Mouse (Mus musculus) liver, embryonic 11.5 days (tissue): Measurements from ENCODE around the gene Pcnx2. TPM values are rescaled to one million over a fixed set of nuclear protein-coding genes. Genes with fewer than 3 reads are reported as not detected.

Experiments used
- ATAC-seq: fragments of 200-750 bp; cut with Nextera tagmentation; replicated peaks from 2 replicates; pipeline ENCODE4 v1.8.0; 2017; ENCODE audit warnings: moderate number of reproducible peaks, mild to moderate bottlenecking, moderate TSS enrichment, moderate library complexity; ENCODE audit not compliant: low FRiP score
- DNase-seq: peaks from one replicate; pipeline ENCODE4 v3.0.0-alpha.2; 2017; ENCODE audit warnings: low spot score
- H3K27ac ChIP-seq: fragments of 300-500 bp; sonication (generic); 2 replicates; pipeline ENCODE4 v1.5.1; 2014; ENCODE audit warnings: mild to moderate bottlenecking, low read depth, low read length, control low read depth
- H3K27me3 ChIP-seq: fragments of 300-500 bp; sonication (generic); replicated peaks from 2 replicates; pipeline ENCODE4 v1.6.1; 2014; ENCODE audit warnings: low read length, mixed read lengths; ENCODE audit not compliant: control insufficient read depth, insufficient read depth
- H3K36me3 ChIP-seq: fragments of 300-500 bp; sonication (generic); 2 replicates; pipeline ENCODE4 v1.6.1; 2014; ENCODE audit warnings: mild to moderate bottlenecking, low read length, moderate library complexity, mixed read lengths; ENCODE audit not compliant: control insufficient read depth, insufficient read depth
- H3K4me1 ChIP-seq: fragments of 300-500 bp; sonication (generic); replicated peaks from 2 replicates; pipeline ENCODE4 v1.6.1; 2014; ENCODE audit warnings: low read length, mixed read lengths; ENCODE audit not compliant: control insufficient read depth, insufficient read depth
- H3K4me2 ChIP-seq: fragments of 300-500 bp; sonication (generic); 2 replicates; pipeline ENCODE4 v1.6.1; 2014; ENCODE audit warnings: mild to moderate bottlenecking, control low read depth, moderate library complexity
- H3K4me3 ChIP-seq: fragments of 300-500 bp; sonication (generic); 2 replicates; pipeline ENCODE4 v1.5.1; 2014; ENCODE audit warnings: low read depth, low read length, control low read depth
- H3K9ac ChIP-seq: fragments of 300-500 bp; sonication (generic); 2 replicates; pipeline ENCODE4 v1.6.1; 2014; ENCODE audit warnings: low read depth, low read length, control low read depth
- H3K9me3 ChIP-seq: fragments of 300-500 bp; sonication (generic); 2 replicates; pipeline ENCODE4 v1.6.1; 2016; ENCODE audit warnings: low read length, inconsistent platforms, mixed read lengths; ENCODE audit not compliant: control insufficient read depth
- WGBS: fragments of 180-500 bp; shearing (Covaris S2); extraction: QIAGEN DNeasy Blood & Tissue Kit; methylation state at CpG from one replicate; pipeline ENCODE4 v1.1.7; 2014; 5-methylcytosine and 5-hydroxymethylcytosine counted together
- polyA plus RNA-seq: library from polyadenylated mRNA; unstranded; fragments of >200 nt; fragmentation: Nextera tagmentation; extraction: Ambion mirVana; gene quantifications from 2 replicates; pipeline ENCODE4 v1.2.1, GENCODE M21; 2014

Pcnx2 gene
- polyA plus RNA-seq, 1 experiment from 2014 or later: 0.67 TPM

DNA sequence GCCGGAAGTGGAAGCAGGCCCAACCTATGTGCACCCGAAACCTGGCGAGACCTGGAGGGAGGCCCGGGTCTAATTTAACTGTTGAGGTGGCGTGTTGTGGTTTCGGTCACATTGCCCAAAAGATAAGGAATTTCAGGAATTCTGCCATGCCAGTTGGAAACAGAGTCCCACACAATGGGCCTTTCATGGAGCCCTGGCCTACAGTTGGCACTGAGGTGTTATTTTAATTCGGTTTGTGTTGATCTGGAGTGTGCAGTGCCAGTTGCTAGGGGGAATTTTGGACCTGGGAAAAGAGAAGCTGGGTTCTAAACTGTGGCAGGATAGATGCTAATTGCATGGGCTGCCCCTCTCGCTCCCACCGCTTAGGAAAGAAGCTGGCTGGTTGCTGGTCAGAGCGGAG lies 22.2 kb upstream of the Pcnx2 start:
- no peaks in the 10 kb centered on the region for H3K9me3 ChIP-seq
- H3K27ac ChIP-seq: no peak overlapping the region
- no peak overlapping the region for H3K4me2 ChIP-seq
- H3K4me1 ChIP-seq: no peaks in the 10 kb centered on the region
- H3K9ac ChIP-seq: no peak overlapping the region
- ATAC-seq (no peak), DNase-seq (no peak)
- no peak overlapping the region for H3K4me3 ChIP-seq
- H3K27me3 ChIP-seq: peaks cover 3% of the 10 kb centered on the region; the same call in 1 of the 2 replicates
- 83% methylated on average over 10 of the region's 10 CpGs for WGBS
- H3K36me3 ChIP-seq: no peaks in the 10 kb centered on the region

DNA sequence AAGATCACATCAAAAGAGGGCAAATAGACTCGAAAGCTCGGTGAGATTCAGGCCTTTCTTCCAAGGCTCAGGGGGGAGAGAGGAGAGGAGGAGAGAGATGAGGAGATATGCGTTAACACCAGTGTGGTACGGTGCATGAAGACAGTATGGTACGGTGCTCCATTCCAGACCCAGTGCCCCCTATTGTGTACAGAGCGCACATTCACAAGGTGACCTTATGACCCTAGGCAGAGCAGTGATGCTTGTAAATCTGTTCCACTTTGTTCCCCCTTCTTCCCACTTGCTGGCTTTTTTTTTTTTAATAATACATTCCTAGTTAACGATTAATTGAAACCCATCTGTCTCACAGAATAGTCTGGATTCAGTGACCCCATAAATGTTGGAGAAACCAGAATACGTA lies 21.4 kb upstream of the Pcnx2 start:
- Histone ChIP-seq H3K9me3 (no peaks in the 10 kb centered on the region), H3K27me3 (peaks cover 5% of the 10 kb centered on the region), H3K4me1 (no peaks in the 10 kb centered on the region), H3K4me2 (no peak overlapping the region), H3K9ac (no peak overlapping the region), H3K4me3 (no peak overlapping the region), H3K36me3 (no peaks in the 10 kb centered on the region), H3K27ac (no peak overlapping the region)
- ATAC-seq (no peak), DNase-seq (no peak)
- 69% methylated on average over 8 of the region's 8 CpGs for WGBS

DNA sequence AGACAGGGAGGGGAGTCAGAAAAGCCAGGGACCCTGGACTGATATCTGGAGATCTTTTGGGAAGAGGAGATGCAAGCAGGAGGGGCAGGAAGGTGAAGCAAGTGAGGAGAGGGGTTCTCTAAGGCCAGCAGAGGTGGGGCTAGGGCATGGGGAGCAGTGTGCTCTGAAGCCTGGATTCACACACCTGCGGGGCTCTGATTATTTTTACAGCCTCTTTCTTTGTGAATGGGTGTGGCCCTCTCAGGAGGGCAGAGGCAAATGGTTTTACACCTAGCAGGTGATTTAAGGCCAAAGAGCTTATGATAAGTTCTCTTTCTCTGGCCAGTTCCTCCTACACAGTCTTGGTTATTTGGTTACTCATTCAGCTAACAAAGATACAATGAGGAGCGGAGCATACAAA lies 20.6 kb upstream of the Pcnx2 start:
- no peak overlapping the region for H3K4me3 ChIP-seq
- no peaks in the 10 kb centered on the region for H3K4me1 ChIP-seq
- 67% methylated on average over 2 of the region's 2 CpGs for WGBS

DNA sequence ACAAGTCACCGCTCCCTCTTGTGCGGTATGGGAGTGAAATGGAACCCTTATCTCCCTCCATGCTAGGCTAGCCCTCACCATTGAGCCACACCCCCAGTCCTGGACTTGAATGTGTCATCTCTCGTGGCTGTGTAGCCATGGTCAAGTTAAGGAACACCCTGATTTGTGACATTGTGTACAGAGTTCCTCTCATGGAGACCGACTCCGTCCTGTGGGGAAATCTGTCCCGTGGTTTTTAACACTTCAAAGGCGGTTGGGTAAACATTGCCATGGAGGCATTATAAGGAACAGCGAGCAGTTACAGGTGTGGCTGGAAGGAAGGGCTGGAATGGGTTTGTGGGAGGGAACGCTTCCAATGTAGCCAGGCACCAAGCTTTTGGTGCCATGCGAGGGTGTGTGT lies 18.9 kb upstream of the Pcnx2 start:
- H3K27ac ChIP-seq: no peak overlapping the region
- ATAC-seq (no peak), DNase-seq (no peak)
- no peak overlapping the region for H3K9ac ChIP-seq
- H3K4me3 ChIP-seq: no peak overlapping the region
- WGBS: 56% methylated on average over 10 of the region's 10 CpGs
- no peak overlapping the region for H3K4me2 ChIP-seq
- H3K4me1 ChIP-seq: no peaks in the 10 kb centered on the region
- H3K36me3 ChIP-seq: no peaks in the 10 kb centered on the region
- H3K27me3 ChIP-seq: peaks cover 22% of the 10 kb centered on the region
- H3K9me3 ChIP-seq: no peaks in the 10 kb centered on the region

More for the DNA sequence above, 20.6 kb upstream of the Pcnx2 start:
- Histone ChIP-seq H3K9me3 (no peaks in the 10 kb centered on the region), H3K4me2 (no peak overlapping the region), H3K27me3 (peaks cover 5% of the 10 kb centered on the region), H3K9ac (no peak overlapping the region), H3K27ac (no peak overlapping the region), H3K36me3 (no peaks in the 10 kb centered on the region)
- ATAC-seq (no peak), DNase-seq (no peak)

DNA sequence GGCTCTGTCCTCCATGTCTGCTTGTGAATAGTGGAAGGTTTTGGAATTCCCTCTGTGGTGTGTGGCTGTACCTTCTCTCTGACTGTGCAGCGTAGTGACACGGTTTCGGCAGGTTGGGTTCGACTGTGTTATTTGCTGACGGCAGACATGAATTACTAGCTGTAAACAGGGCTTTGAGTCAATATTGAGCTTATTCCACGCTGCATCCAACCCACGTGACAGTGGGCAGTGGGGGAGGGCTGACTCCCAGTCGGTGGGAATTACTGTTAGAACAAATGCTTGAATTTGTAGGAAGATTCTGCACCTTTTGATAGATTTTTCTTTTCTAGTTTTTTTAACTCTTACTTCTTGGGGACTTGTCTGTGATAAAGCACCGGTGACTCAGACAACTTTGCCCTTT lies 16.3 kb upstream of the Pcnx2 start:
- Histone ChIP-seq H3K4me1 (no peaks in the 10 kb centered on the region; the same call in 1 of the 2 replicates), H3K36me3 (no peaks in the 10 kb centered on the region), H3K27ac (no peak overlapping the region), H3K9me3 (no peaks in the 10 kb centered on the region), H3K4me3 (no peak overlapping the region), H3K4me2 (no peak overlapping the region), H3K27me3 (peaks cover 48% of the 10 kb centered on the region), H3K9ac (no peak overlapping the region)
- DNase-seq (no peak), ATAC-seq (no peak)
- WGBS: 72% methylated on average over 9 of the region's 9 CpGs

DNA sequence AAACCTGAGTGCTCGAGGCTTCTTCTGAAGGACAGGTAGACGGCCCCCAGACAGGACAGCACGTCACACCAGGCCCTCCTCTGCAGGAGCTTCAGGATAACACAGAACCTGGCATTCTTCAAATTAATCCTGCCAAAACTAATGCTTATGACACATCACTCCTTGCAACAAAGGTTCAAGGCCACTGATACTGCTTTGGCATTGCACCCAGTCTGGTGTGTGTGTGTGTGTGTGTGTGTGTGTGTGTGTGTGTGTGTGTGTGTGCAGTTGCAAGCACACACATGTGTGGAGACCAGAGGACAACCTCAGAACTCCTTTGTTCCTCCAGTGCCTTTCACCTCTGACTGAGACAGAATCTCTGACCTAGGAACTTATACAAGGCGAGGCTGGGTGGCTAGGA lies 15.1 kb upstream of the Pcnx2 start:
- H3K4me3 ChIP-seq: no peak overlapping the region
- no peaks in the 10 kb centered on the region; the same call in 1 of the 2 replicates for H3K4me1 ChIP-seq
- no peak overlapping the region for H3K27ac ChIP-seq
- no peaks in the 10 kb centered on the region for H3K9me3 ChIP-seq
- no peaks in the 10 kb centered on the region for H3K36me3 ChIP-seq
- 69% methylated on average over 4 of the region's 4 CpGs for WGBS
- H3K27me3 ChIP-seq: peaks cover 58% of the 10 kb centered on the region
- H3K4me2 ChIP-seq: no peak overlapping the region
- ATAC-seq (no peak), DNase-seq (no peak)
- no peak overlapping the region for H3K9ac ChIP-seq

DNA sequence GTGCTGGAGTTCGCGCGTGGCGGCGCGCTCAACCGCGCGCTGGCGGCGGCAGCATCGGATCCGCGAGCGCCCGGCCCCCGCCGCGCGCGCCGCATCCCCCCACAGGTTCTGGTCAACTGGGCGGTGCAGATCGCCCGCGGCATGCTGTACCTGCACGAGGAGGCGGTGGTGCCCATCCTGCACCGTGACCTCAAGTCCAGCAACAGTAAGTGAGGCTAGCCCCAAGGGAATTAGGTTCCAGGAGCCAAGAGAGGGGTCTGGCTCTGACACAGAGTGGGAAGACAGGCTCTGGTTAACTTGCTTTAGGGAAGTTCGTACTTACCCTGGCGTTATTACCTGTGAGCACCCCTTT lies 13.1 kb upstream of the Pcnx2 start:
- Histone ChIP-seq H3K4me3 (peak overlapping the region; percentile 42), H3K4me1 (no peaks in the 10 kb centered on the region; the same call in 1 of the 2 replicates), H3K27me3 (peaks cover 57% of the 10 kb centered on the region), H3K4me2 (peak overlapping the region; percentile 82), H3K27ac (no peak overlapping the region), H3K9me3 (no peaks in the 10 kb centered on the region), H3K9ac (no peak overlapping the region), H3K36me3 (no peaks in the 10 kb centered on the region)
- DNase-seq: no peak
- 5% methylated on average over 31 of the region's 31 CpGs for WGBS
- ATAC-seq: no peak

DNA sequence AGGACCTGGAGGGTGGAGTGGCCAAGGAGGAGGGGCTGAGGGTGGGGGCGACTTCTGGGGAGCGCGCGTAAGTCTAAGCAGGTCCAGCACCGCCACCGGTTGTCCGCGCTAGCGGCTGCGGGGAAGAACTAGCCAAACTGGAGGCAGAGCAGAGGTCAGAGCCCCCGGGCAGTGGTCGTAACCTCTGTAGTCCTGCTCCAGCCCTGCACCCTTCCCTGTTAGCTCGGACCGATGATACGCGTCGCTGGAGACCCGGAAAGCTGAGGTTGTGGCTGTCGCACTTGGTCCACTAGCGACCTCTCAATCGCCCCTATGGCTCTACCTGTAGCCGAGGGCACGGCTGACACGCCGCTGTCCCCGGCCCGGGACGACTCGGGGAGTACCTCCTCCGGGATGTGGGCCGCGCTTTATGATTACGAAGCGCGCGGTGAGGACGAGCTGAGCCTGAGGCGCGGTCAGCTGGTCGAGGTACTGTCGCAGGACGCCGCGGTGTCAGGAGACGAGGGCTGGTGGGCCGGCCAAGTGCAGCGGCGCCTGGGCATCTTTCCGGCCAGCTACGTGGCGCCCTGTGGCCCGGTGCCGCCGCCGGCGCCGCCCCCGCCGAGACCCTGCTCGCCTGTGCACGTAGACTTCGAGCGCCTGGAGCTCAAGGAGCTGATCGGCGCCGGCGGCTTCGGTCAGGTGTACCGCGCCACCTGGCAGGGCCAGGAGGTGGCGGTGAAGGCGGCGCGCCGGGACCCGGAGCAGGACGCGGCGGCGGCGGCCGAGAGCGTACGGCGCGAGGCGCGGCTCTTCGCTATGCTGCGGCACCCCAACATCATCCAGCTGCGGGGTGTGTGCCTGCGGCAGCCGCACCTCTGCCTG lies 12.5 kb upstream of the Pcnx2 start, which contains the start of gene Map3k21:
Gene Map3k21 (plus strand): TSS at position 86 of the 864 bp plus-strand sequence.
- DNase-seq: peak; percentile 44
- Histone ChIP-seq H3K9ac (no peak within 1 kb of the TSS), H3K27ac (no peak within 1 kb of the TSS), H3K4me1 (no peaks in the 10 kb centered on the region; the same call in 1 of the 2 replicates), H3K9me3 (no peaks in the 10 kb centered on the region), H3K4me2 (peak within 1 kb of the TSS; percentile 82), H3K27me3 (peaks cover 57% of the 10 kb centered on the region), H3K36me3 (no peaks in the 10 kb centered on the region), H3K4me3 (peak within 1 kb of the TSS; percentile 42)
- WGBS: under 1% methylated on average over 86 of the region's 93 CpGs
- ATAC-seq: peak; percentile 29; the same call in 1 of the 2 replicates
